Mouse (Mus musculus): ENCODE results near the gene Patz1. TPM values are rescaled to one million over a fixed set of nuclear protein-coding genes. Genes with fewer than 3 reads are reported as not detected.

Gene Patz1
- total RNA-seq, 2 experiments from 2014 or later, result 50.6 to 51.5 TPM

DNA sequence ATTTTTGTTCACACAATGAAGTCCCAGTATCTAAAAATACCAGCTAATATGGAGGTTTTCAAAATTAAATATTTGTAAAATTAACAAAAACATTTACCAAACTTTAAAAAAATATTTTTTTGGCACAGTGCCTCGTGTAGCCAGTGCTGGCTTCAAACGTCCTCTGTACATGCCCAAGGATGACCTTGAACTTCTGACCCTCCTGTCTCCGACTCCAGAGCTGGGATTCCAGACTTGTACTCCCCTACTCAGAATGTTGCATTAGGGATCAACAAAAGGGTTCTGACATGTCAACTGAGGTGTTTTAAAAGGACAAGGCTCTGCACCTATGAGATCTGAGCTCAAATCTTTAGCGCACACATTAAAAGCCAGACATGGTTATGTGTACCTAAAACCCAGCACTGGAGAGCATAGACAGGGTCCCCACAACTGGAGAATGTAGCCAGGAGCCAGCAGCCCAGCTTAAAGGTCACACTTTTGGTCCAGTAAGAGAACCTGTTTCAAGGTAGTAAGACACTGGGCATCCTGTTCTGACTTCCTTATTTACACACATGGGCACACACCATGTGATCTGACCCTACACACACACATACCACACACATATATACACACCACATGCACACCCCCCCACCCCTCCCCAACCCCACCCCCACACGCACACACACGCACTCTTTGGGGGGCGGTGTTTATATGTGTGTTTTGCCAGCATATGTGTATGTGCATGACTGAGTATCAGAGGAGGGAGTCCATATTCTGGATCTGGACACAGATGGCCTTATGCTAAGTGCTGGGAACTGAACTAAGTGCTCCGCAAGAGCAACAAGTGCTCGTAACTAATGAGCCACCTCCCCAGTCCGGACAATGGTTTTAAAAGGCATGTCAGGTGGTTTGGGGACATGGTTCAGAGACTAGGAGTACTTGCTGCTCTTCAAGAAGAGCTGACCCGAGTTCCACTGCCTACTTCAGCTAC lies 40.4 kb downstream of the Patz1 start:
- no peak for DNase-seq (ENCODE audit: low spot score in 2 of 2)

GRCm38 (mm10) chr11:3329891-3330451 lies 41.3 kb downstream of the Patz1 start, which contains the start of gene Pik3ip1:
Gene Pik3ip1, plus strand, starts transcription at chr11:3330401.
- no peak for DNase-seq (ENCODE audit: low spot score in 2 of 2)

DNA sequence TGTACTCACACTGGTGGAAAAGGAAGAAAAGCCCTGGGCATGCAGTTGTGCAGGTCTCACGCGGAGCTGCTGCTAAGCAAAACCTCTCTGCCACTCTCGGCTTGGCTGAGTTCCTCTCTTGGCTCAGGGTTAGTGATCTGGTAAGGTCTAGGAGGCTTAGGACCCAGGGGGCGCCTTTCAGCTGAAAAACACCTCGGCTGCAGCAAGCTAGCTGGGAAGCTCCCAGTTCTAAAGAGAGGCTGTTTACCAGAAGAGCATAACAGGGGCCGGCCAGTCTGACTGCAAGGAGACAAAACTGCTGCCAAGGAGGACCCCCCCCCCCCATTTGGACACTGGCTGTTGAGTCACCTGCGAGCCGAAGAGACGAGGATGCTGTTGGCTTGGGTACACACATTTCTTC lies 41.9 kb downstream of the Patz1 start:
- DNase-seq (ENCODE audit: low spot score in 2 of 2), result peak; percentile 80 to 95

DNA sequence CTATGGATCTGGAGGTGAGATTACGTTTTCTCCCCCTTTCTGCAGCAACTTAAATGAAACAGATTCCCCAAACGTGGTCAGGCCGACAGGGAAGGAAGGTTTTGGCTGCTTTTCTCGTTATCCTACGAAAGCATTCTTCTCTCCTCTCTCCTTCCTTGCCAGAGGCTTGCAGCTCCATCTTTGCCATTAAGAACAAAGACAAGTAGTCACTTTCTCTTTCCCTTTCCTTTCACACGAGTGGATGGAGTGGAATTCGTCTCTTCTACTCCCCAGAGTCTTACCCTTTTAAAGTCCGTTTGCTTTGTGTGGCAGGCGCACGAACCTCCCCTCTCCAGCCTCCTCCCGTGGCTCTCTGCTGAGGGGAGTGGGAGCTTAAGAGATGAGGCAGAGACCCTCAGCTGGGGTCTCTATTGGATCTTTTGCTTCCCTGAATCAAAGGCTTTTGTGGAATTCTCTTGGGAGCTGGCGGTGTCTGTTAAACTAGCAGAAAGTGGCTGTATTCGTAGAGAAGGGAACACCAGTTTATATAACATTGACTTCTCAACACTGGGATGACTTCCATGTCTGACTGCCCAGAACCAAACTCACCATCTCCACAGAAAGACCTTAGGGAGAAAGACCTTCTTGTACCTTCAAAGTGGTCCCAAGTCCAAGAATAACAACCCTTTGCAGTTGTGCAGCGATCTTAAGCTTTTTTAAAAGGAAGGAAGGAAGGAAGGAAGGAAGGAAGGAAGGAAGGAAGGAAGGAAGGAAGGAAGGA lies 42.5 kb downstream of the Patz1 start:
- no peak for DNase-seq (ENCODE audit: low spot score in 2 of 2)

GRCm38 (mm10) chr11:3331756-3332642 lies 43.3 kb downstream of the Patz1 start:
- DNase-seq (ENCODE audit: low spot score in 2 of 2), result peak; percentile 92 to 97

- no peak for DNase-seq (ENCODE audit: low spot score in 2 of 2)
Measured at GRCm38 (mm10) chr11:3333111-3333695, 44.5 kb downstream of the Patz1 start.

- DNase-seq (ENCODE audit: low spot score in 2 of 2), result no peak
Measured at GRCm38 (mm10) chr11:3334141-3334710, 45.6 kb downstream of the Patz1 start.

GRCm38 (mm10) chr11:3334711-3335316 lies 46.1 kb downstream of the Patz1 start:
- DNase-seq (ENCODE audit: low spot score in 2 of 2), result no peak

GRCm38 (mm10) chr11:3335651-3336216 lies 47.1 kb downstream of the Patz1 start:
- no peak for DNase-seq (ENCODE audit: low spot score in 2 of 2)

GRCm38 (mm10) chr11:3336602-3337001 lies 47.9 kb downstream of the Patz1 start:
- no peak for DNase-seq (ENCODE audit: low spot score in 2 of 2)

GRCm38 (mm10) chr11:3337173-3337955 lies 48.7 kb downstream of the Patz1 start:
- peak; percentile 68 to 76 for DNase-seq (ENCODE audit: low spot score in 2 of 2)

GRCm38 (mm10) chr11:3337961-3338360 lies 49.3 kb downstream of the Patz1 start:
- no peak for DNase-seq (ENCODE audit: low spot score in 2 of 2)

DNA sequence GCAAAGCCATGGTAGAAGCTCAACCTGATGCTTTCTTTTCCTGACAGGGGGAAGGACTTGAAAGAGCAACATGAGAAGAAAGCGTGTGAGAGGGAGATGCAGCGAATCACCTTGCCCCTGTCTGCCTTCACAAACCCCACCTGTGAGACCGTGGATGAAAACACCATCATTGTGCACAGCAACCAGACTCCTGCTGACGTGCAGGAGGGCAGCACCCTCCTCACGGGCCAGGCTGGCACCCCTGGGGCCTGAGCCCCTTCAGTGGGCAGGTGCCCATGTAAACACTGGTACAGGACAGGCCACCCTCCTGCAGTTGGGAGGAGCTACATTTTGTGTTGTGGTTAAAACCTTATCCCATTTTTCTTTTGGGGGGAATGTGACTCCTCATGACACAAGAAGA lies 52.8 kb downstream of the Patz1 start:
- DNase-seq (ENCODE audit: low spot score in 2 of 2), result no peak

- DNase-seq (ENCODE audit: low spot score in 2 of 2), result no peak
Measured at GRCm38 (mm10) chr11:3344916-3345315, 56.2 kb downstream of the Patz1 start.

GRCm38 (mm10) chr11:3346351-3346750 lies 57.7 kb downstream of the Patz1 start:
- no peak for DNase-seq (ENCODE audit: low spot score in 2 of 2)

GRCm38 (mm10) chr11:3347091-3347834 lies 58.6 kb downstream of the Patz1 start:
- DNase-seq (ENCODE audit: low spot score in 2 of 2), result peak; percentile 58 to 89

- no peak for DNase-seq (ENCODE audit: low spot score in 2 of 2)
Measured at GRCm38 (mm10) chr11:3347835-3348195, 59.1 kb downstream of the Patz1 start.

All from layer of hippocampus, adult 18-20 months (tissue).